ENCODE assay signal across 11 mouse cellular contexts in the genomic region with DNA sequence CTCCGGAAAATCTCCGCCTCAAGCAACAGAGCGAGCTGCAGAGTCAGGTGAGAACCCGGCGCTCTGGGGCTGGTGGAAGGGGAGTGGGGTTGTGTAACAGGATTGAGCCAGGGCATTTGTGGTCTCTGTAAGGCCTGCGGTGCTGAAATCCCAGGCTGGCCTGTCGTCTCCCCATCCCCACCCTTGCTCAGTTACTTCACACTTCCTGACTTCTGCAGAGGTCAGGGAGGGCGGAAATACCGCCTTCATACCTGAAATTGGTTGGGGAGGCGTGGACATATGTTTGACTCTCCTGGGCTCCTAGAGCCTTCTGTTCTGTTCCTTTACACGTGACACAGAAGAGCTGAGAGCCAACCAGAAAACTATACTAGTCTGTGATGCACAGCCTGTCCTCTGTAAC. TPM values are rescaled to one million over a fixed set of nuclear protein-coding genes. Genes with fewer than 3 reads are reported as not detected.
DNase-seq lines count a peak whose midpoint lies in the region; ATAC-seq lines count a peak whose summit lies in the region.
"Had no signal": no experiment of that assay in that cellular context is flagged by ENCODE, and none has a peak within 500 bp of the region (broad histone marks: within the 10 kb centered on the region; RNA-seq: fewer than 3 reads in every experiment).

No protein-coding gene starts in this region.

- peaks cover 72% of the 10 kb centered on the region for H3K4me1 ChIP-seq in forebrain, embryonic 13.5 days
- H3K4me1 ChIP-seq in forebrain, embryonic 14.5 days (ENCODE audit: control insufficient read depth, insufficient read depth, low read length): peaks cover 35% of the 10 kb centered on the region
- H3K4me1 ChIP-seq in lung, embryonic 16.5 days (replicated peaks; ENCODE audit: control insufficient read depth, insufficient read depth, low read length): peaks cover 79% of the 10 kb centered on the region
- peaks cover 94% of the 10 kb centered on the region for H3K4me1 ChIP-seq in liver, embryonic 15.5 days (replicated peaks)

- peaks cover 52% of the 10 kb centered on the region for H3K36me3 ChIP-seq in forebrain, embryonic 13.5 days (ENCODE audit: poor library complexity, severe bottlenecking)
- peaks cover 40% of the 10 kb centered on the region for H3K36me3 ChIP-seq in forebrain, embryonic 14.5 days (ENCODE audit: control insufficient read depth, insufficient read depth, low read length)
- peaks cover 14% of the 10 kb centered on the region; the same call in 1 of the 2 replicates for H3K36me3 ChIP-seq in lung, embryonic 16.5 days (ENCODE audit: control insufficient read depth, insufficient read depth, low read length)
- peaks cover 11% of the 10 kb centered on the region for H3K36me3 ChIP-seq in liver, embryonic 15.5 days (replicated peaks)

- whole genome bisulfite sequencing in forebrain, embryonic 13.5 days: 66% methylated on average over 11 of the region's 11 CpGs
- WGBS in forebrain, embryonic 14.5 days: 74% methylated on average over 11 of the region's 11 CpGs
- WGBS in lung, embryonic 16.5 days: 67% methylated on average over 11 of the region's 11 CpGs
- 66% methylated on average over 11 of the region's 11 CpGs for WGBS in liver, embryonic 15.5 days (ENCODE audit: insufficient replicate concordance)

- no peaks in the 10 kb centered on the region for H3K27me3 ChIP-seq in forebrain, embryonic 13.5 days
- H3K27me3 ChIP-seq in forebrain, embryonic 14.5 days (replicated peaks; ENCODE audit: control insufficient read depth, insufficient read depth, low read length): no peaks in the 10 kb centered on the region
- no peaks in the 10 kb centered on the region for H3K27me3 ChIP-seq in lung, embryonic 16.5 days (ENCODE audit: control insufficient read depth, insufficient read depth, low read depth, low read length)
- H3K27me3 ChIP-seq in liver, embryonic 15.5 days: no peaks in the 10 kb centered on the region
- H3K27me3 ChIP-seq: hindbrain, embryonic 15.5 days; neural tube, embryonic 15.5 days had no signal

- no peak overlapping the region for H3K4me3 ChIP-seq in forebrain, embryonic 13.5 days
- H3K4me3 ChIP-seq in forebrain, embryonic 14.5 days (ENCODE audit: low read depth, low read length): no peak overlapping the region
- H3K4me3 ChIP-seq in lung, embryonic 16.5 days (ENCODE audit: low read length): no peak overlapping the region
- H3K4me3 ChIP-seq in liver, embryonic 15.5 days (replicated peaks): no peak overlapping the region
- H3K4me3 ChIP-seq: hindbrain, embryonic 15.5 days; neural tube, embryonic 15.5 days had no signal

- H3K27ac ChIP-seq in forebrain, embryonic 13.5 days: no peak overlapping the region
- no peak overlapping the region for H3K27ac ChIP-seq in forebrain, embryonic 14.5 days (ENCODE audit: low read depth, low read length)
- H3K27ac ChIP-seq in lung, embryonic 16.5 days (ENCODE audit: low read length): peak overlapping the region; percentile 55
- H3K27ac ChIP-seq in liver, embryonic 15.5 days (replicated peaks): 0 out of 2 replicates have a peak overlapping the region, but pooled peaks have one; percentile 29
- H3K27ac ChIP-seq: neural tube, embryonic 15.5 days had no signal

- 0 out of 2 replicates have a peak overlapping the region, but pooled peaks have one; percentile 12 for H3K9ac ChIP-seq in forebrain, embryonic 13.5 days
- H3K9ac ChIP-seq in forebrain, embryonic 14.5 days (ENCODE audit: low read length): no peak overlapping the region
- H3K9ac ChIP-seq in lung, embryonic 16.5 days (ENCODE audit: low read length): peak overlapping the region; percentile 13; the same call in 1 of the 2 replicates
- no peak overlapping the region for H3K9ac ChIP-seq in liver, embryonic 15.5 days
- H3K9ac ChIP-seq: hindbrain, embryonic 15.5 days; neural tube, embryonic 15.5 days had no signal

- no peak for ATAC-seq in forebrain, embryonic 13.5 days
- ATAC-seq in forebrain, embryonic 14.5 days: no peak
- no peak for ATAC-seq in lung, embryonic 16.5 days (ENCODE audit: low read depth)
- ATAC-seq in liver, embryonic 15.5 days (ENCODE audit: insufficient read depth): no peak
- ATAC-seq in activated CD4-positive, CD25-positive, alpha-beta regulatory T cell, adult 4 months: no peak

- no peaks in the 10 kb centered on the region for H3K9me3 ChIP-seq in forebrain, embryonic 13.5 days (replicated peaks)
- H3K9me3 ChIP-seq in forebrain, embryonic 14.5 days (replicated peaks; ENCODE audit: control insufficient read depth, low read length): no peaks in the 10 kb centered on the region
- no peaks in the 10 kb centered on the region for H3K9me3 ChIP-seq in lung, embryonic 16.5 days (ENCODE audit: control insufficient read depth, low read length)
- H3K9me3 ChIP-seq in liver, embryonic 15.5 days (replicated peaks): no peaks in the 10 kb centered on the region
- H3K9me3 ChIP-seq: hindbrain, embryonic 15.5 days; neural tube, embryonic 15.5 days had no signal

- no peak overlapping the region for H3K4me2 ChIP-seq in forebrain, embryonic 13.5 days
- no peak overlapping the region for H3K4me2 ChIP-seq in forebrain, embryonic 14.5 days (ENCODE audit: low read length)
- H3K4me2 ChIP-seq in lung, embryonic 16.5 days (ENCODE audit: low read depth, low read length): no peak overlapping the region
- H3K4me2 ChIP-seq in liver, embryonic 15.5 days: no peak overlapping the region
- H3K4me2 ChIP-seq: hindbrain, embryonic 15.5 days; neural tube, embryonic 15.5 days had no signal

- DNase-seq in forebrain, embryonic 14.5 days (ENCODE audit: low spot score): no peak
- no peak for DNase-seq in lung, postnatal 10 days
- DNase-seq in adrenal gland, postnatal 14 days: no peak
- DNase-seq in spleen, postnatal 14 days (ENCODE audit: low spot score in 2 of 2): no peak
- DNase-seq: lung, postnatal 4 days had no signal

RNA-seq across cellular contexts. Expression of gene Lasp1, which starts 16.9 kb away (rescaled TPM):
- 95.3 and 109 TPM in 2 replicates for polyA plus RNA-seq in forebrain, embryonic 13.5 days (2015; fragmentation: Nextera tagmentation; extraction: Ambion mirVana)
- 77.6 and 94.6 TPM in 2 replicates for polyA plus RNA-seq in forebrain, embryonic 14.5 days (2014; fragmentation: Nextera tagmentation; extraction: Ambion mirVana)
- 163 and 167 TPM in 2 replicates for polyA plus RNA-seq in lung, embryonic 16.5 days (2015; fragmentation: Nextera tagmentation; extraction: Ambion mirVana)
- 31.4 and 36.7 TPM in 2 replicates for polyA plus RNA-seq in liver, embryonic 15.5 days (2015; fragmentation: Nextera tagmentation; extraction: Ambion mirVana)
- 98.2 and 107 TPM in 2 replicates for total RNA-seq in adrenal gland, postnatal 14 days (2021)
- 10 to 100 TPM; 44.4 to 52.4 TPM for polyA plus RNA-seq in activated CD4-positive, CD25-positive, alpha-beta regulatory T cell, adult 4 months (2017; shearing (Covaris generic))

RNA-seq across cellular contexts. Expression of gene B230217C12Rik, which starts 24.8 kb away (rescaled TPM):
- polyA plus RNA-seq in forebrain, embryonic 13.5 days (2015; fragmentation: Nextera tagmentation; extraction: Ambion mirVana): 17.4 and 18.7 TPM in 2 replicates
- polyA plus RNA-seq in forebrain, embryonic 14.5 days (2014; fragmentation: Nextera tagmentation; extraction: Ambion mirVana): 20.3 and 21.5 TPM in 2 replicates
- polyA plus RNA-seq in lung, embryonic 16.5 days (2015; fragmentation: Nextera tagmentation; extraction: Ambion mirVana): 3.1 and 3.4 TPM in 2 replicates
- polyA plus RNA-seq in liver, embryonic 15.5 days (2015; fragmentation: Nextera tagmentation; extraction: Ambion mirVana): 0.30 and 0.39 TPM in 2 replicates
- 2.4 and 3.5 TPM in 2 replicates for total RNA-seq in adrenal gland, postnatal 14 days (2021)
- 1 to 10 TPM; 1.6 to 1.7 TPM for polyA plus RNA-seq in activated CD4-positive, CD25-positive, alpha-beta regulatory T cell, adult 4 months (2017; shearing (Covaris generic))

RNA-seq across cellular contexts. Expression of gene Rpl23, which starts 33.5 kb away (rescaled TPM):
- polyA plus RNA-seq in forebrain, embryonic 13.5 days (2015; fragmentation: Nextera tagmentation; extraction: Ambion mirVana): 386 and 461 TPM in 2 replicates
- 348 and 451 TPM in 2 replicates for polyA plus RNA-seq in forebrain, embryonic 14.5 days (2014; fragmentation: Nextera tagmentation; extraction: Ambion mirVana)
- polyA plus RNA-seq in lung, embryonic 16.5 days (2015; fragmentation: Nextera tagmentation; extraction: Ambion mirVana): 495 and 578 TPM in 2 replicates
- 185 and 242 TPM in 2 replicates for polyA plus RNA-seq in liver, embryonic 15.5 days (2015; fragmentation: Nextera tagmentation; extraction: Ambion mirVana)
- 809 and 980 TPM in 2 replicates for total RNA-seq in adrenal gland, postnatal 14 days (2021)
- polyA plus RNA-seq in activated CD4-positive, CD25-positive, alpha-beta regulatory T cell, adult 4 months (2017; shearing (Covaris generic)): 1,000 to 10,000 TPM; 1,077 to 1,095 TPM

RNA-seq across cellular contexts. Expression of gene 1700001P01Rik, which starts 40.0 kb away (rescaled TPM):
- 0.62 and 0.76 TPM in 2 replicates for polyA plus RNA-seq in forebrain, embryonic 13.5 days (2015; fragmentation: Nextera tagmentation; extraction: Ambion mirVana)
- polyA plus RNA-seq in forebrain, embryonic 14.5 days (2014; fragmentation: Nextera tagmentation; extraction: Ambion mirVana): 0.50 TPM in 1 of 2 replicates, not detected in the other
- polyA plus RNA-seq in lung, embryonic 16.5 days (2015; fragmentation: Nextera tagmentation; extraction: Ambion mirVana): 0.35 TPM in 1 of 2 replicates, not detected in the other
- not detected in 2 replicates for polyA plus RNA-seq in liver, embryonic 15.5 days (2015; fragmentation: Nextera tagmentation; extraction: Ambion mirVana)
- not detected in 2 replicates for total RNA-seq in adrenal gland, postnatal 14 days (2021)
- polyA plus RNA-seq in activated CD4-positive, CD25-positive, alpha-beta regulatory T cell, adult 4 months (2017; shearing (Covaris generic)): under 1 TPM in 1 of 2 experiments, not detected in 1; 0.74 TPM

RNA-seq across cellular contexts. Expression of gene Cwc25, which starts 49.4 kb away (rescaled TPM):
- polyA plus RNA-seq in forebrain, embryonic 13.5 days (2015; fragmentation: Nextera tagmentation; extraction: Ambion mirVana): 18.0 and 20.1 TPM in 2 replicates
- polyA plus RNA-seq in forebrain, embryonic 14.5 days (2014; fragmentation: Nextera tagmentation; extraction: Ambion mirVana): 9.9 and 11.1 TPM in 2 replicates
- polyA plus RNA-seq in lung, embryonic 16.5 days (2015; fragmentation: Nextera tagmentation; extraction: Ambion mirVana): 16.1 and 18.5 TPM in 2 replicates
- 5.4 and 5.8 TPM in 2 replicates for polyA plus RNA-seq in liver, embryonic 15.5 days (2015; fragmentation: Nextera tagmentation; extraction: Ambion mirVana)
- total RNA-seq in adrenal gland, postnatal 14 days (2021): 17.6 and 18.7 TPM in 2 replicates
- 10 to 100 TPM; 21.3 to 22.8 TPM for polyA plus RNA-seq in activated CD4-positive, CD25-positive, alpha-beta regulatory T cell, adult 4 months (2017; shearing (Covaris generic))

Comparison
In these comparisons a context has a peak if more than half of its experiments do, and no peak if none do; other contexts are left out.
1. H3K9ac ChIP-seq: peak in forebrain, embryonic 13.5 days (single experiment) and lung, embryonic 16.5 days (single experiment); none in forebrain, embryonic 14.5 days (single experiment) and liver, embryonic 15.5 days (single experiment).
2. H3K27ac ChIP-seq: peak in lung, embryonic 16.5 days (single experiment) and liver, embryonic 15.5 days (single experiment); none in forebrain, embryonic 13.5 days (single experiment) and forebrain, embryonic 14.5 days (single experiment).